Mouse (Mus musculus): Measurements from ENCODE around the gene B3galt1. TPM values are rescaled to one million over a fixed set of nuclear protein-coding genes. Genes with fewer than 3 reads are reported as not detected.

Gene B3galt1
- total and polyA plus RNA-seq, 3 experiments: not detected

DNA sequence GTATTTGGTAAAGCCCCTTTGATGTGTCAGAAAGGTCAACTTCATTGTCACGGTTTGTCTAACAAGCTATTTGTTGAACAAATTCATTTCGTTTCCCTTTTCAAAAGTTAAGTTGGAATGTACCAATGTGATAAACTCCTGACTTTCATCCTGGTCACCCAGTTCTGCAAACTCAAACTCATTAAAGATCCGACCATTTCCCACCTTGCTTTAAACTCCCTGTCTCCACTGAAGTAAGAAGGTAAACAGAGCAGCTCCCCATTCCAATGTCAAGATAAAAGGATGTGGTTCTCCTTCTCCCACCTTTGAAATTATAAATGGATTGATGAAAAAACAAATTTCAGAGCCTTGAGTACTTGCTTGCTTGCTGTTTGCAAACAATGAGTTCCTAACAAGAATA, 487.6 kb downstream of the B3galt1 start:
- H3K9ac ChIP-seq (ENCODE audit: control insufficient read depth, low read depth, low read length, poor library complexity, severe bottlenecking): no peak overlapping the region
- H3K4me3 ChIP-seq (ENCODE audit: control insufficient read depth in 1 of 2, insufficient read depth in 1 of 2, low read depth in 2 of 2, low read length in 2 of 2): no peak overlapping the region
- no peak overlapping the region for H3K27ac ChIP-seq (ENCODE audit: control insufficient read depth, low read depth, low read length)
- H3K9me3 ChIP-seq (replicated peaks; ENCODE audit: insufficient read depth, low read length): no peaks in the 10 kb centered on the region
- H3K36me3 ChIP-seq (ENCODE audit: control insufficient read depth in 1 of 2, insufficient read depth in 2 of 2, low read length in 2 of 2): no peaks in the 10 kb centered on the region
- no peaks in the 10 kb centered on the region for H3K4me1 ChIP-seq (ENCODE audit: control insufficient read depth in 1 of 2, insufficient read depth in 2 of 2, low read length in 2 of 2)
- H3K27me3 ChIP-seq (ENCODE audit: control insufficient read depth in 1 of 2, insufficient read depth in 2 of 2, low read length in 2 of 2): no peaks in the 10 kb centered on the region
- H3K79me2 ChIP-seq (ENCODE audit: control insufficient read depth, insufficient read depth, low read length, poor library complexity): no peaks in the 10 kb centered on the region
- DNase-seq (ENCODE audit: low read depth, low spot score): no peak
- TF ChIP-seq MAZ (IDR thresholded peaks at IDR 0.05; ENCODE audit: low read depth, low read length) (no peak), TBP (IDR thresholded peaks at IDR 0.05; ENCODE audit: low read depth, low read length) (no peak), NELFE (IDR thresholded peaks at IDR 0.05; ENCODE audit: low read depth, low read length) (no peak), POLR2A (IDR thresholded peaks at IDR 0.05; ENCODE audit: control insufficient read depth in 1 of 2, insufficient read depth in 1 of 2, low read depth in 1 of 2, low read length in 2 of 2, poor library complexity in 1 of 2) (no peak), CHD2 (IDR thresholded peaks at IDR 0.05; ENCODE audit: low read length) (no peak)

DNA sequence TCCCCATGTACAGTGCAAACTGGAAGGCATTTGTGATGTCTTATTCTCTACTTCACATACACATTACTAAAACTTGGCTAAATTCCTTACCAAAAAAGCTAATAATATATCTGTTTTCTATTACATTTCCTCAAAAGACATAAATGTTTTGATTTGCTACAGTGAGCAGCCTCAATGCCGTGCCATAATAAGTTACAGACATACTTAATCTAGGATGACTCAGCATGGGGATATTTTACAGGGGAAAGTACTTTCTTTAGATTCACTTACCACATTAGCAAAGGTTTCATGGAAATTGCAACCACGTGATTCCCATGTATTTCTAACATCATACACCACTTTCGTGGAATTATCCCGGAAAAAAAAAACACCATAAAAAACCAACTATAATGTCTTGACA, 495.7 kb downstream of the B3galt1 start:
- Histone ChIP-seq H3K79me2 (ENCODE audit: control insufficient read depth, insufficient read depth, low read length, poor library complexity) (no peaks in the 10 kb centered on the region), H3K4me1 (ENCODE audit: control insufficient read depth in 1 of 2, insufficient read depth in 2 of 2, low read length in 2 of 2) (no peaks in the 10 kb centered on the region), H3K9me3 (replicated peaks; ENCODE audit: insufficient read depth, low read length) (no peaks in the 10 kb centered on the region), H3K9ac (ENCODE audit: control insufficient read depth, low read depth, low read length, poor library complexity, severe bottlenecking) (no peak overlapping the region), H3K27ac (ENCODE audit: control insufficient read depth, low read depth, low read length) (no peak overlapping the region), H3K27me3 (ENCODE audit: control insufficient read depth in 1 of 2, insufficient read depth in 2 of 2, low read length in 2 of 2) (no peaks in the 10 kb centered on the region), H3K4me3 (ENCODE audit: control insufficient read depth in 1 of 2, insufficient read depth in 1 of 2, low read depth in 2 of 2, low read length in 2 of 2) (no peak overlapping the region), H3K36me3 (ENCODE audit: control insufficient read depth in 1 of 2, insufficient read depth in 2 of 2, low read length in 2 of 2) (no peaks in the 10 kb centered on the region)
- no peak for DNase-seq (ENCODE audit: low read depth, low spot score)
- no peak for TF ChIP-seq JUND (IDR thresholded peaks at IDR 0.05; ENCODE audit: low read depth, low read length)
- TF ChIP-seq BHLHE40 (IDR thresholded peaks at IDR 0.05; ENCODE audit: borderline replicate concordance, low read depth, low read length): no peak

DNA sequence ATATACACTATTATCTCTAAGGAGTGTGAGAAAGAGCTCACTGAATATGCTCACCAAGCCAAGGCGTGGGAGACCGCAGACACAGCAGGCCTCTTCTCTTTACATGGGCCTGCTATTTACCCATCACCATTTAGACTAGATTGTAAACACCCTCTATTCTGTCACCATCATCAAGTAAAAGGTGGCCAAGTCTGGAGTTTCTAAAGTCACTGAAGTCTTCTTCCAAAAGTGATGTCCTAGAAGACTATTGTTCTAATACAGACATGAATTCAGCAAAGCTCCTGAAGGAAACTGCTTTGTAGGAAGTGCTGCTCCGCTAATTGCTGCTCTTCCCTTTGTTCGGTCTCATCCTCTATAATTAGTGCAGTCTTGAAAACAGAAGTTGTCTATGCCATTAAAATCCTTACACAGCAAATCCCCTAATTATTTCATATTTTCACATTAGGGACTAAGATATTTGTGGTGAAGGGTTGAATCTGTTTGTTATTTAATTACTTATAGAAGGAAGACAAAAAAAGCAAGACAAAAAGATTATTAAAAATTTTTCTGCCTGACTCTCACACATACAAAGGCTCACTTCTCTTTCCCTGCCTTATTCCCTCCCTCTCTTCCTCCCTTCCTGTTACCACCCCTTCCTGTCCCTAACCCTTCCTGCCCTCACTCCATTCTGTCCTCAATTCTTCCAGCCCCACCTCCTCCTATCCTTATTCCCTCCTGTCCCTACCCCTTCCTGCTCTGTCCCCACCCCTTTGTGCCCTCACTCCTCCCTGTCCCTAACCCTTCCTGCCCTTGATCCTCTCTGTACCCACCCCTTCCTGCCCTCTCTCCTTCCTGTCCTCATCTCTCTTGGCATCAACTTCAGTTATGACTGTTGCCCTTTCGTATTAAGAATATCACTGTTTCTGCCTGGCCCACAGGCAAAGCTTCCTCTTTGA, 514.0 kb downstream of the B3galt1 start:
- no peaks in the 10 kb centered on the region for H3K79me2 ChIP-seq (ENCODE audit: control insufficient read depth, insufficient read depth, low read length, poor library complexity)
- H3K9ac ChIP-seq (ENCODE audit: control insufficient read depth, low read depth, low read length, poor library complexity, severe bottlenecking): no peak overlapping the region
- no peak overlapping the region for H3K27ac ChIP-seq (ENCODE audit: control insufficient read depth, low read depth, low read length)
- no peak for TF ChIP-seq KAT2A (conservative IDR thresholded peaks at IDR 0.05; ENCODE audit: low read depth, low read length)
- TF ChIP-seq TAL1 (IDR thresholded peaks at IDR 0.05; ENCODE audit: low read length): no peak
- no peak for TF ChIP-seq RCOR1 (IDR thresholded peaks at IDR 0.05; ENCODE audit: low read depth, low read length)
- no peak for TF ChIP-seq CHD2 (IDR thresholded peaks at IDR 0.05; ENCODE audit: low read length)
- no peak for TF ChIP-seq USF1 (IDR thresholded peaks at IDR 0.05; ENCODE audit: low read depth, low read length)
- TF ChIP-seq TCF12 (IDR thresholded peaks at IDR 0.05; ENCODE audit: low read depth, low read length): no peak
- TF ChIP-seq CTCF (IDR thresholded peaks at IDR 0.05 in 2 of 3, conservative IDR thresholded peaks at IDR 0.05 in 1 of 3; ENCODE audit: control insufficient read depth in 1 of 3, insufficient read depth in 1 of 3, low read depth in 2 of 3, low read length in 3 of 3, poor library complexity in 1 of 3, severe bottlenecking in 1 of 3): no peak
- TF ChIP-seq MYC (IDR thresholded peaks at IDR 0.05; ENCODE audit: low read depth, low read length): no peak
- TF ChIP-seq EP300 (IDR thresholded peaks at IDR 0.05; ENCODE audit: low read depth in 1 of 2, low read length in 2 of 2): no peak
- TF ChIP-seq SIN3A (IDR thresholded peaks at IDR 0.05; ENCODE audit: low read length): no peak
- TF ChIP-seq BHLHE40 (IDR thresholded peaks at IDR 0.05; ENCODE audit: borderline replicate concordance, low read depth, low read length): no peak
- TF ChIP-seq UBTF (IDR thresholded peaks at IDR 0.05; ENCODE audit: borderline replicate concordance, insufficient read depth, low read depth, low read length): no peak
- no peak for TF ChIP-seq RAD21 (IDR thresholded peaks at IDR 0.05; ENCODE audit: low read depth, low read length)
- no peak for TF ChIP-seq GATA1 (IDR thresholded peaks at IDR 0.05; ENCODE audit: low read depth, low read length)
- no peak for TF ChIP-seq MXI1 (IDR thresholded peaks at IDR 0.05; ENCODE audit: low read depth, low read length)
- H3K4me1 ChIP-seq (ENCODE audit: control insufficient read depth in 1 of 2, insufficient read depth in 2 of 2, low read length in 2 of 2): no peaks in the 10 kb centered on the region
- no peaks in the 10 kb centered on the region for H3K36me3 ChIP-seq (ENCODE audit: control insufficient read depth in 1 of 2, insufficient read depth in 2 of 2, low read length in 2 of 2)
- no peak for DNase-seq (ENCODE audit: low read depth, low spot score)
- H3K4me3 ChIP-seq (ENCODE audit: control insufficient read depth in 1 of 2, insufficient read depth in 1 of 2, low read depth in 2 of 2, low read length in 2 of 2): no peak overlapping the region
- H3K9me3 ChIP-seq (replicated peaks; ENCODE audit: insufficient read depth, low read length): no peaks in the 10 kb centered on the region
- no peaks in the 10 kb centered on the region for H3K27me3 ChIP-seq (ENCODE audit: control insufficient read depth in 1 of 2, insufficient read depth in 2 of 2, low read length in 2 of 2)

Data from MEL (cell line).